1 mouse cellular context compared by ENCODE assay signal in the genomic region with DNA sequence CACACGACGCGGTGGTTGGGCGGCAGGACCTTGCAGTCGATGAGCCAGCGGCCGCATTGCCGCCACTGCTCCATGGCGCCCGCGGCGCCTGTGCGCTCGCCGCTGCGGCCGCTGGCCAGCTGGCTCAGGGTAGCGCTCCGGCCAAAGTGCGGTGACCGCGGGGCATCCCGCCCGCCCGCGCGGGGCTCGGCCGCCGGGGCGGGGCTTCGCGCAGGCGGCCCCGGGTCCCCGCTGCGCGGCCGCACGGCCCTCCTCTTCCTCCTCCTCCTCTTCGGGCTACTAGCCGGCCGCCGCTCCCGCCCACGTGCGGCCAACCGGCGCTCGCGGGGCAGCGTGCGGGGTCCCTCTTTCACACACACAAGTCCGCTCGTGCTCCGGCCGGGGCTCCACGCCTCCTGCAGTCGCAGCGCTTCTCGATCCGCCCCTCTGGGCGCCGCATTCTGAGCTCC.
A peak's percentile ranks its signal among the peaks of the same experiment; 100 is the strongest.
TF ChIP-seq lines count a peak whose summit lies in the region.

No protein-coding gene starts in this region.

TF ChIP-seq in MEL, 35 proteins besides CTCF, POLR2A, EP300 and RAD21 (continued from another document):
- TF ChIP-seq NELFE (IDR thresholded peaks at IDR 0.05; ENCODE audit: low read depth, low read length): peak; percentile 41
- no peak for TF ChIP-seq NRF1 (IDR thresholded peaks at IDR 0.05; ENCODE audit: insufficient read depth, low read depth, low read length, poor library complexity, severe bottlenecking)
- no peak for TF ChIP-seq CHD1 (IDR thresholded peaks at IDR 0.05; ENCODE audit: low read depth, low read length)
- TF ChIP-seq MEF2A (IDR thresholded peaks at IDR 0.05; ENCODE audit: extremely low read depth, insufficient replicate concordance, low read depth, low read length, poor library complexity, severe bottlenecking): no peak
- TF ChIP-seq USF1 (IDR thresholded peaks at IDR 0.05; ENCODE audit: low read depth, low read length): no peak
- no peak for TF ChIP-seq TCF12 (IDR thresholded peaks at IDR 0.05; ENCODE audit: low read depth, low read length)
- TF ChIP-seq JUND (IDR thresholded peaks at IDR 0.05; ENCODE audit: low read depth, low read length): no peak
- TF ChIP-seq GABPA (IDR thresholded peaks at IDR 0.05; ENCODE audit: low read depth, low read length): no peak
- no peak for TF ChIP-seq ELF1 (IDR thresholded peaks at IDR 0.05; ENCODE audit: low read depth, low read length)
- TF ChIP-seq POLR2AphosphoS5 (IDR thresholded peaks at IDR 0.05; ENCODE audit: borderline replicate concordance, low read depth, low read length): no peak
- no peak for TF ChIP-seq RCOR1 (IDR thresholded peaks at IDR 0.05; ENCODE audit: low read depth, low read length)
- TF ChIP-seq ETS1 (IDR thresholded peaks at IDR 0.05; ENCODE audit: low read depth, low read length): no peak
- peak; percentile 61; the same call in 1 of the 2 replicates for TF ChIP-seq MAX (IDR thresholded peaks at IDR 0.05; ENCODE audit: low read length)
- TF ChIP-seq POLR2AphosphoS2 (IDR thresholded peaks at IDR 0.05; ENCODE audit: low read length): no peak
- TF ChIP-seq KAT2A (conservative IDR thresholded peaks at IDR 0.05; ENCODE audit: low read depth, low read length): no peak
- TF ChIP-seq ZKSCAN1 (IDR thresholded peaks at IDR 0.05; ENCODE audit: low read depth, low read length): no peak
- no peak for TF ChIP-seq MYC (IDR thresholded peaks at IDR 0.05; ENCODE audit: low read depth, low read length)
- no peak for TF ChIP-seq BHLHE40 (IDR thresholded peaks at IDR 0.05; ENCODE audit: borderline replicate concordance, low read depth, low read length)
- no peak for TF ChIP-seq SMC3 (IDR thresholded peaks at IDR 0.05; ENCODE audit: low read depth, low read length)
- no peak for TF ChIP-seq UBTF (IDR thresholded peaks at IDR 0.05; ENCODE audit: borderline replicate concordance, insufficient read depth, low read depth, low read length)
- TF ChIP-seq MAFK (IDR thresholded peaks at IDR 0.05; ENCODE audit: borderline replicate concordance, low read depth, low read length): no peak
- TF ChIP-seq USF2 (IDR thresholded peaks at IDR 0.05; ENCODE audit: borderline replicate concordance in 1 of 2, insufficient read depth in 1 of 2, low read depth in 1 of 2, low read length in 2 of 2): no peak
- 0 out of 2 replicates have a peak, but pooled peaks have one; percentile 26 for TF ChIP-seq MXI1 (IDR thresholded peaks at IDR 0.05; ENCODE audit: low read depth, low read length)
